ENCODE assay signal across 8 mouse cellular contexts in the genomic region with DNA sequence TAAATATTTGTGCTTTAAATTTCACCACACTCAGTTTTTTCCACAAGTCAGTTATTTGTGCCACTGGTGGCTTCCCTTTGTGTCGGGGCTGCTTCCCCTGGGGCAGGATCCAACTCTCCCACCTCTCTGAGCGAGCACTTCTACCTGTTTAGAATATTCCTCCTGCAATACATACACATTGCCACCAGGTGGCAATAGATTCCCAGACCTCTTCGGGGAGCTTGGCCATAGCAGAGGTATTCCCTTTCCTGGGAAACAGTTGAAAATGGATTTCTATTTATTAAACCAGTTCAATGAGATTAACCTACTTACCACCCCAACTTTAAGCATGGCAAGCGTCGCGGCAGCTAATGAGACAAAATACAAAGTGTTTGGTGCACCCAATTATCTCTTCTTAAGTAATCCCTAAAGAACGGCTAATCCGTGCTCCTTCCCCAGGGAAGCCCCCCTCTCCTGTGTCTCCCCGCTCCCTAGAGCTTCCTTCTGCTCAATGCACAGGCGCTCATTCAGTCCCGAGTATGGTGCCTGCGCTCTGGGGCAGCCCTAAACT.
DNase-seq lines count a peak whose midpoint lies in the region; ATAC-seq and TF ChIP-seq lines count a peak whose summit lies in the region.

No protein-coding gene starts in this region.

- no peak overlapping the region for H3K9ac ChIP-seq in intestine, postnatal 0 days (ENCODE audit: low read depth, low read length)
- H3K9ac ChIP-seq in intestine, embryonic 16.5 days (ENCODE audit: low read depth, low read length) = no peak overlapping the region
- H3K9ac ChIP-seq in ES-E14 (ENCODE audit: insufficient read depth, low read depth, low read length, poor library complexity, severe bottlenecking) = no peak overlapping the region
- H3K9ac ChIP-seq in heart, embryonic 11.5 days (ENCODE audit: low read depth, low read length) = no peak overlapping the region

- no peaks in the 10 kb centered on the region for H3K4me1 ChIP-seq in intestine, postnatal 0 days (replicated peaks; ENCODE audit: control insufficient read depth, insufficient read depth, low read length)
- H3K4me1 ChIP-seq in intestine, embryonic 16.5 days (ENCODE audit: control insufficient read depth, insufficient read depth, low read length) = no peaks in the 10 kb centered on the region
- peaks cover 0 to 3% of the 10 kb centered on the region in 2 experiments; a peak in 1 of 4 replicates for H3K4me1 ChIP-seq in ES-E14 (ENCODE audit: control insufficient read depth in 2 of 2, insufficient read depth in 2 of 2, low read length in 2 of 2, poor library complexity in 1 of 2)
- H3K4me1 ChIP-seq in heart, embryonic 11.5 days (ENCODE audit: control insufficient read depth, insufficient read depth, low read length) = no peaks in the 10 kb centered on the region

- TF ChIP-seq CTCF in intestine, postnatal 0 days (IDR thresholded peaks at IDR 0.05; ENCODE audit: low read depth) = peak; percentile 69

- H3K27me3 ChIP-seq in intestine, postnatal 0 days (replicated peaks; ENCODE audit: control insufficient read depth, insufficient read depth, low read length) = no peaks in the 10 kb centered on the region
- peaks cover 4% of the 10 kb centered on the region; the same call in 1 of the 2 replicates for H3K27me3 ChIP-seq in intestine, embryonic 16.5 days (replicated peaks; ENCODE audit: control insufficient read depth, insufficient read depth, low read length)
- H3K27me3 ChIP-seq in heart, embryonic 11.5 days (ENCODE audit: control insufficient read depth, insufficient read depth, low read length) = peaks cover 15% of the 10 kb centered on the region

- in situ Hi-C loops in ES-E14 (cut with MboI; ENCODE audit: low sequenced_read_pairs in 2 of 2, unreplicated experiment in 2 of 2) = no loop called here

- no peak for ATAC-seq in intestine, postnatal 0 days
- no peak for ATAC-seq in intestine, embryonic 16.5 days
- ATAC-seq in heart, embryonic 11.5 days (replicated peaks; ENCODE audit: insufficient number of reproducible peaks, low FRiP score, low TSS enrichment) = no peak

- no peaks in the 10 kb centered on the region for H3K36me3 ChIP-seq in intestine, postnatal 0 days (ENCODE audit: control insufficient read depth, insufficient read depth)
- H3K36me3 ChIP-seq in intestine, embryonic 16.5 days (ENCODE audit: control insufficient read depth, insufficient read depth, low read length) = no peaks in the 10 kb centered on the region
- H3K36me3 ChIP-seq in ES-E14 (ENCODE audit: control insufficient read depth, insufficient read depth, low read length, poor library complexity, severe bottlenecking) = no peaks in the 10 kb centered on the region
- H3K36me3 ChIP-seq in heart, embryonic 11.5 days (ENCODE audit: control insufficient read depth, insufficient read depth, low read length) = no peaks in the 10 kb centered on the region

- no peak overlapping the region for H3K27ac ChIP-seq in intestine, postnatal 0 days (ENCODE audit: low read depth, low read length)
- no peak overlapping the region for H3K27ac ChIP-seq in intestine, embryonic 16.5 days (ENCODE audit: low read length)
- no peak overlapping the region for H3K27ac ChIP-seq in ES-E14 (ENCODE audit: insufficient read depth, low read depth, low read length, poor library complexity, severe bottlenecking)
- no peak overlapping the region for H3K27ac ChIP-seq in heart, embryonic 11.5 days (ENCODE audit: low read depth, low read length)

- H3K9me3 ChIP-seq in intestine, postnatal 0 days (ENCODE audit: control insufficient read depth) = no peaks in the 10 kb centered on the region
- H3K9me3 ChIP-seq in intestine, embryonic 16.5 days (ENCODE audit: control insufficient read depth, low read length) = no peaks in the 10 kb centered on the region
- H3K9me3 ChIP-seq in ES-E14 (ENCODE audit: control insufficient read depth, insufficient read depth, low read depth, low read length) = no peaks in the 10 kb centered on the region
- no peaks in the 10 kb centered on the region for H3K9me3 ChIP-seq in heart, embryonic 11.5 days (replicated peaks; ENCODE audit: control insufficient read depth, low read length)

- peak; percentile 66 for DNase-seq in ES-E14 (ENCODE audit: low read depth, low spot score)
- DNase-seq in embryo, embryonic 10 days (ENCODE audit: low spot score) = peak; percentile 54
- DNase-seq in layer of hippocampus, postnatal 25 days (ENCODE audit: extremely low spot score in 1 of 2, low spot score in 1 of 2) = peak; percentile 17 to 24
- peak; percentile 23 for DNase-seq in right cerebral cortex, postnatal 25 days
- no peak for DNase-seq in spleen, postnatal 10 days (ENCODE audit: low spot score in 2 of 2)

- no peak overlapping the region for H3K4me2 ChIP-seq in intestine, postnatal 0 days (replicated peaks; ENCODE audit: low read depth)
- H3K4me2 ChIP-seq in intestine, embryonic 16.5 days (ENCODE audit: low read depth, low read length) = no peak overlapping the region
- no peak overlapping the region for H3K4me2 ChIP-seq in heart, embryonic 11.5 days

- no peak overlapping the region for H3K4me3 ChIP-seq in intestine, postnatal 0 days (ENCODE audit: low read depth, low read length)
- H3K4me3 ChIP-seq in intestine, embryonic 16.5 days (ENCODE audit: low read length) = no peak overlapping the region
- H3K4me3 ChIP-seq in ES-E14 (ENCODE audit: insufficient read depth in 1 of 2, low read depth in 1 of 2, low read length in 2 of 2, poor library complexity in 1 of 2, severe bottlenecking in 1 of 2) = no peak overlapping the region
- no peak overlapping the region for H3K4me3 ChIP-seq in heart, embryonic 11.5 days (ENCODE audit: low read depth, low read length)

- WGBS in intestine, postnatal 0 days = 30% methylated on average over 12 of the region's 12 CpGs
- 35% methylated on average over 12 of the region's 12 CpGs for WGBS in intestine, embryonic 16.5 days
- 18% methylated on average over 12 of the region's 12 CpGs for WGBS in heart, embryonic 11.5 days (ENCODE audit: insufficient replicate concordance)

TF ChIP-seq in ES-E14, 5 proteins besides CTCF, POLR2A, EP300 and RAD21:
- peak; percentile 55; the same call in 1 of the 2 replicates for TF ChIP-seq ZC3H11A (IDR thresholded peaks at IDR 0.05; ENCODE audit: borderline replicate concordance, low read depth, low read length)
- TF ChIP-seq CHD2 (IDR thresholded peaks at IDR 0.05; ENCODE audit: low read depth, low read length) = no peak

Comparison
In these comparisons a context has a peak if more than half of its experiments do, and no peak if none do; other contexts are left out.
1. DNase-seq: peak in ES-E14 (single experiment), embryo, embryonic 10 days (single experiment), layer of hippocampus, postnatal 25 days (2 of 2) and right cerebral cortex, postnatal 25 days (single experiment); none in spleen, postnatal 10 days (0 of 2).